Mouse (Mus musculus) ZHBTc4 (cell line): ENCODE measurements around the gene Gnai2.
A peak's percentile ranks its signal among the peaks of the same experiment; 100 is the strongest.

Source experiments
- DNase-seq: peaks from one replicate; pipeline ENCODE4 v3.0.0-alpha.2; 2011; ENCODE audit warnings: low read depth, low spot score

Gnai2 gene

DNA sequence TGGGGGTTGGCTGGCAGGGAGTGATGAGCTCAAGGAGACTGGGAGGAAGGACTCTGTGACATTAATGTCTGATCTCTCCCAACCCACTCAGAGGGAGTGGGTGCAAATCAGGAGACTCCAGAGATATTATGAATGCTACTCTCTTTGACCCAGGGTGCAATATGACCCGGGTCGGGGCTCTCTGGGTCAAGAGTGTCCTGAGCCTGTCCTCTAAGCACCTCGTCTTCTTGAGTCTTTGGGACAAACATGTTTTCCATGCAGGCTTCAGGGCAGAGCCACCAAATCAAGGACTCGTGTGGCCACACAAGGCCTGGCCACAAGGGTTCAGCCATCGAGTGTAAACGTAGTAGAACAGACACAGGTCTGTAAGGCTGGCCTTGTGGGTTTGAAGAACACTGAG, 22.9 kb upstream of the Gnai2 start:
- no peak for DNase-seq

DNA sequence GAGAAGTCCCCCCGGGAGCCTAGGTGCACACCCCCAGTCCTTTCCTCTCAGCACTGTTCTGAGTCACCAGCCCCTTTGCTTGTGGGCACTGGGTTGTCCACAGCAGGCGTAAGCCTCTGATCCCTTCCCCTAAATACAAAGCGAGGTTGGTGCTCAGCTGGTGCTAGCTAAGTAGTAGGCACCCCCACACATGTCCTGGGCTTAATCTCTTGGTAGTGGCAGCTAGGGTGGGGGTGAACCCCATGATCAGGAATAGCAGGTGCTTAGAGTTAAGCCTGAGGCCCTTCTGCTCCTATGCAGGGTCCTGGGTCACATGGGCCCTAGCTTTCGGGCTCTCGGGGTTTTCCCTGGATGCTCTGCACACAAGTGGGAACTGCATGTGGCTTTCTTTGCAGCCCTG, 22.0 kb upstream of the Gnai2 start:
- DNase-seq, result no peak

DNA sequence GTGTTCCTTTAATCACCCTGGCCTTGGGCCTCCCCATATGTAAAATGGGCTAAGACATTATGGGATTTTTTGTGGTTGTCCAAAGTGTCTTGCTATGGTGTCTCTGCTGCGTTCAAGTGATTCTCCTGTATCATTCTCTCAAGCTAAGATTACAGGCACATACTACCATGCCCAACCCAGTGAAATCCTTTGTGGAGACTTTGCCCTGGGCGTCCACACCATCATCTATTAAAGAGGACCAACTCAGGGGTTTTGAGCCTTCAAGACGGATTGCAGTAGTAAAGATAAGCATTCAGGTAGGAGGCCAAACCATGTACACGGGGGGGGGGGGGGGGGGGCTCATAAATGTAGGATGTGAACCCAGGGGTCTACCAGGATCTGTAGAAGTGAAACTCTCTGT, 19.4 kb upstream of the Gnai2 start:
- no peak for DNase-seq

DNA sequence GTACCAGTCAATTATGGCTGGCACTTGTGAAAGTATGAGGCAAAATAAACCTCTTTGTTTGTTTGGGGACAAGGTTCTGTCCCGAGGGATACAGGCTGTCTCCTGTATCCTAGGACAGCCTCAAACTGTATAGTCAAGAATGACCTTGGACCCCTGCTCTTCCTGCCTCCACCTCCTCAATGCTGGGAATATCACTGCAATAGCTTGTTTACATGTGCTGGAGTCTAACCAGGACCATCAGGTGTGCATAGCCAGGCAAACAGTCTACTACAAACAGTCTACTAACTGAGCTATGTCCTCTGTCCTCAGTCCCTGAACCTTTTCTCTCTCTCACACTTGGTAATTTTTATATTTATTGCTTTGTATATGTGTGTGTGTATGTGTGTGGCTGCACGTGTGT, 18.3 kb upstream of the Gnai2 start:
- no peak for DNase-seq

DNA sequence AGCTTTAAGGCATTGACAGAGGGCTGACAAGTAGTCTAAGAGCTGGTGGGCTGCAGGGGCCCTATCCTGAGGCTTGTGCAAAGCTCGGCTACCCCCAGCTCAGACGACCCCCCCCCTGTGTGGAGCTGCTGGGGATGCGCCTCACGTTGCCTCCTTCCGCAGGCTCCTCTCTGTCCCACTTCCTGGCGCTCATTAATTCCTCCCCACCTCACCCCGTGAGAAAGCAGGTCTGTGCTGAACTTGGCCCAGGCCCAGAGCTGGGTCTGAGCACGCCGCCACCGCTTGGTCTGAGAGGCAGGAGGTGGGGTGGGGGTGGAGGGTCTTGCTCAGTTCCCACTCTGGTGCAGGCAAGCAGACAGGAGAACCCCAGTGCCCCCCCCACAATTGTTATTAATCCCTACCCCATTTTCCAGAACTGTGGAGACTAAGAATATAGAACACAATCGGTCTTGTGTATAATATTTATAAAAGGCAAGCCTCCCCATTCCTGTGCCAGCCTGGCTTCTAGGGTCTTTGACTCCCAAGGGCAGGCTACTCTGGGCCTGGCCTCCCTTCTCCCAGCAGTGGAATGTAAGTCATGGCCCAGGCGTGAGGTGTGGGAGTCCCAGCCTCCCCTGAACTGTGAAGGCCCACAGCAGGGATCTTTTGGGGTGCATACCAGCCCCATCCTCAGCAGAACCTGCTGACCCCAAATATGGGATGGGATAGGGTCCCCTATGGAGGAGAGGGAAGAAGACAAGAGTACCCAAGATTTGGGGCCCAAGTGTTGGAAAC, 15.7 kb upstream of the Gnai2 start:
- DNase-seq, result no peak

DNA sequence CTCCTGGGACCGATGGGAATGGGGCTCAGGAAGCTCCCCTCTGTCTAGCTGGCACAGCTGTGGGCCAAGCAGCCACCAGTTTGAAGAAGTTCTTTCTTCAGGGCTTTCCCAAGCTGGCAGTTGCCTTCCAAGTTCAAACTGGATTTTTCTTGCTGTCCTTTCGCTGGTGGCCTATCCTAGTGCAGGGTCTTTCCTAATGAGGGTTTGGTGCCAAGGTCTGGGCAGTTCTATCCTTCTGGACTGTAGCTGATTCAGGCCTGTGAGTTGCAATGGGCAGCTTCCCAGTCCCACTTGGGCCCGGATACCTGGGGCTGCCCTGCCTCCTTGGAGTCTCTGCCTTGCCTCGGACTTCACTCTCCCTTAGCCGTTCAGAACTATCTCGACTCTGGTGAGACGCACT, 15.1 kb upstream of the Gnai2 start:
- no peak for DNase-seq

DNA sequence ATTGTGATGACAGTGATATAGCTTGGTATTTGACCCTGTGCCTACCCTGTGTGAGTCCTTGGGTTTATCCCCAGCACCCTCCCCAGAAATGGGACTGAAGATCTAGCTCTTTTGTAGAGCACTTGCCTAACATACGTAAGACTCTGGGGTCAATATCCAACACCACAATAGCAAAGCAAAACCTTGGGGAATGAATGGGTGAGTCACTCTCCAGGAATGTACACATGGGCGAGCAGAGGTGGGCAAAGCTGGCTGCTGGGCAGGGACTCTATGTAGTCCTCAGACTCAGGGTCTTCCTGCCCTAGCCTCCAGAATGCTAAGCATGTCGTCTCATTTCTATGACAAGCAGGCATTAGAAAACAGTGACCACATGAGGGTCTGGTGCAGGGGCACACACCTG, 13.6 kb upstream of the Gnai2 start:
- no peak for DNase-seq

DNA sequence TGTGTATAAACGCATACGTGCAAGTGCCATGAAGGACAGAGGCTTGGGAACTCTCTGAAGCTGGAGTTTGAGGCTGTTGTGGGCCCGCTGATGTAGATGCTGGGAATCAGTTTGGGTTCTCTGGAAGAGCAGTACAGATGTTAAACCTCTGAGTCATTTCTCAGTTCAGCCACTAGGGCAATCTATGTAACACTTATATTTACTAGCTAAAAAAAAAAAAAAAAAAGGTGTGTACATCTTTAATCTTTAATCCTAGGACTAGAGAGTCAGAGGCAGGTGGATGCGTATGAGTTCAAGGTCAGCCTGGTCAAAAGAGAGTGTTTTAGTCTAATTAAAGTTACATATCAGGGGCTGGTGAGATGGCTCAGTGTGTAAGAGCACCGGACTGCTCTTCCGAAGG, 11.8 kb upstream of the Gnai2 start:
- peak; percentile 52 for DNase-seq

DNA sequence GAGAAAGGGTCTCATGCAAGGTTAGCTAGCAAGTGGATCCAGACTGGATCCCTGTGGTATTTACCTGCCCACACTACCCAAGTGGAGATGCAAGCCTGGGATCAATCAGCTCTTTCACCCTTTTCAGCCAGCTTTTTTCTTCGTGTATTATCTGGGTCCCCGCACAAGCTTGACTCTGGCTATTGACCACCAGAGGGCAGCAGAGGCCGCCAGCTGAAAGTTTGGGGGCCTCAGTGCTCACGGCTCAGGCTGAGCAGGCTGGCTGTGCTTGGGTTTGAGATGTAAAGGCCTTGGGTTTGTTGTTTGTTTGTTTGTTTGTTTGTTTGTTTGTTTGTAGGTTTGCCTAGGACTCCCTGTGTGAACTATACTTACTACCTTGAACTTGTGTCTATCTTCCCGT, 10.4 kb upstream of the Gnai2 start:
- peak; percentile 89 for DNase-seq

DNA sequence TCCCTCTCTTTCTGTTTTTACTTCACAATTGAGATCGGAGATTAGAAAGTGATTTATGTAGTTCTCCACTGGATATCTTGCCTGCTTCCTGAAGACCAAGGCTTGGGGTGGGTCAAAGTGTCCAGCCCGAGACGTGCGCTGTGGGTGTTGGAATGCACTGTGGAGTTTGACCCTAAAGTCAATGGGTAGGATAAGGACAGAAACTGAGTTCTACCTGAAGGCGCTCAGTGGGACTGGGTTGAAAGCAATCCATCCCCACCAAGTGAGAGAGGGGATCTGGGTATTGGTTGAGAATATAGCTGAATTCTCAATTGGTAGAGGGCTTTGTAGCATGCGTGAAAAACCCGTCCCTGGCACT, 10.0 kb upstream of the Gnai2 start:
- no peak for DNase-seq

DNA sequence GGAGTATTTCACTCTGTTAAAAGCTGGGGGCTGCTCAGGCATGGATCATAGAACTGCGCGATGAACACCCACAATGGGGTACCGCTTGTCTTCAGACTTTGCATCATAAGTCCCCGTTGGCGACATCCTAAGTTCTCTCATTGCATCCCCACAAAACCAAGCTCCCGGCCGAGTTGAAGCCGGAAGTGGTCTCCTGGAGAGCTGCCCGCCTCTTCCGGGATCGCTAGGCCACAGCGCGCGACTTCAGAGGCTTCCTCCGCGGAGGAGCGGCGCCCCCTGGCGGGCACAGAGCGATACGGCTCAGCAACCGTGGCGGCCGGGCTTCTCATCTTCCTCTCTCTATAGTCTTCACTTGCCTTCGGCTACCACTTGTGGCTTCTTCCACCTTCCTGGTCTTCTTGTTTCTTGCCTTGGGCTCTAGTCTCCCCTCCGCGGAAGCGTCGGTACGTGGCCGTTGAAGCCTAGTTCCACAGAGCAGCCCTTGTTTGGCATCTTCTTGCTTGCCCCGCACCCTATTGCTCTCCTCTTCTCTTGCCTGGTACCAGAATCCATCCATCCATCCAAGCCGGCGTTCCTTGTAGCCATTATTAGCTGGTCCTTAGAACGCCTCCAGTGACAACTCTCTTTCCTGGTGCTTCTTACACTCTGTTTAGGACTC, 9.5 kb upstream of the Gnai2 start:
- peak; percentile 96 for DNase-seq

DNA sequence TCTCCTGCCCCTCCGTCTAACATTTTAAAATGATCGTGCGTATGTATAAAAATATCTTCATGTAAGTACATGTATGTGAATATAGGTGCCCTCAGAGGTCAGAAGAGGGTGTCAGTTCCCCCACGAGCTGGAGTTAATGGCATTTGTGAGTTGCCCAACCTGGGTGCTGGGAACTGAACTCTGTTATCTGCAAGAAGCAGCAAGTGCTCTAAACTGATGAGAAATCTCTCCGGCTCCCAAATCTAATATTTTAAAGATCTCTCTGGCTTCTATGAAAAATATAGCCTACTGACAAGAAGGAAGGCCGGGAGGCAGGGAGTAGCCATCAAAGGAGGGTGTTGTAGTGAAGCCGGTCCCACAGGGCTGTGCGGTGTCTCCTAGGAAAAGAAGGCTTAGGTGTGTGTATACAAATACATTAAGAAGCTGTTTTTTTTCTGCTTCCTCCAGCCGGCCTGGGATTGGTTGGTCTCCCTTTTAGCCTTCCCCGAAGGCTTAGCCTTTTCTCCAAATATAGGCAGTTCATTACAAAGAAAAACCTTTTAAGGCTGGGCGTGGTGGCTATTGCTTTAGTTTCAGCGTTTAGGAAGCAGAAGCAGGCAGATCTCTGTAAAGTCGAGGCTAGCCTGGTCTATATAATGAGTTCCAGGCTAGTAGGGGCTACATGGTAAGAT, 8.5 kb upstream of the Gnai2 start:
- peak; percentile 47 for DNase-seq

DNA sequence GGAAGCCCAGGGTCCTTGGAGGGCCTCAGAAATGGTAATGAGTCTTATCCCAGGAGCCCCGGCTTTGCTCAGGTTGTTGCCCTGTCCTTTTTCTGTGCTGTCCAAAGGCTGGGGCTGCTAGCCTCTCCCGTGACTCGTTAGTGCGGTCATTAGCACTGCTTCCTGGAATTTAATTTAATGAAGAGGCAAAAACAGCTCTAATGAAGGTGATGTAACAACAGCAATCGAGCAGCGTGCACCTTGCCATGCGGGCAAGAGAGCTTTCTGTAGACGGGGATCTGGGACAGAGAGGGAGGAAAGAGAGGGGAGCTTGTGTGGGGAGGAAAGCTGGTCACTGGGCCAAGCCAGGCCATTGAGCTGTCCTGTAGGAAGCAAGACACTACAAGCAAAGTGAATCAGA, 6.5 kb upstream of the Gnai2 start:
- no peak for DNase-seq

DNA sequence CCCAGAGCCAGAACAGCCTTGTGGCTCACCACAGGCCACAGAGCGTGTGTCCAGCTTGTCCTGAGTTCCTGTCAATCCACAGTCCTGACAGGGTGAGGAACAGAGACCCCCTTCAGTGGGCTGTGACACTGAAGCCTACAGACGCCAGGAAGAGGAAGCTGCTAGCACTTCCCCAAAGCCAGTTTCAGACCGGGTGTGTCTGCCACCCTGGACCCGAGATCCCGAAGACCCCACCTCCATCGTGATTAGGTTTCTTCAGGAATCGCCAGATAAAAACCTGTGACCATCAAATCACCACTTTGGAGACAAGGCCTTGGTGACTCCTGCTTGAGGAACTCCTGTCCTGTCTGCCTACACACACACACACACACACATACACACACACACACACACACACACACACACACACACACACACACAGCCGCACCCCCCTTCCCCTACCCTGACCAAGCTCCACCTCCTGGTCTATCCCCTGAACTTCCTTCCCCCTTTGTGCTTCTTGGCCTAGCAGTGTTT, 5.1 kb upstream of the Gnai2 start:
- DNase-seq, result peak; percentile 37

DNA sequence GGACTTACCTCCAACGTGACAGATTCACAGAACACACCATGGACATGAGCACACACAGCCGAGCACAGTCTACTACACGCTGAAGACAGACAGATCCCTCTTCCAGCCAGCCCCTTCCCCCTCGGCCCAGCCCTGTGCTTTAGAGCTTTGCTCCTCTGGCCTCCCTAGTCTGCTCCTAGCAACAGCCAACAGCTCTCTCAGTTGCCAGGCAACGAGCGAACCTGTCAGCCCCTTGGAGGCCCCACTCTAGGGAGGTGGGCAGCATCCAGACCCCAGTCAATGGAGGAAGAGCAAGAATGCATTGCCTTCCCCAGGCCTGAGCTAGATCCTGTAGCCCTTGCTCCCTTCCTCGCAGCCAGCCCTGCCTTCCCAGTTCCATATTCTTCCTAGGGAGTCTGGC, 1.9 kb upstream of the Gnai2 start:
- DNase-seq, result peak; percentile 48

DNA sequence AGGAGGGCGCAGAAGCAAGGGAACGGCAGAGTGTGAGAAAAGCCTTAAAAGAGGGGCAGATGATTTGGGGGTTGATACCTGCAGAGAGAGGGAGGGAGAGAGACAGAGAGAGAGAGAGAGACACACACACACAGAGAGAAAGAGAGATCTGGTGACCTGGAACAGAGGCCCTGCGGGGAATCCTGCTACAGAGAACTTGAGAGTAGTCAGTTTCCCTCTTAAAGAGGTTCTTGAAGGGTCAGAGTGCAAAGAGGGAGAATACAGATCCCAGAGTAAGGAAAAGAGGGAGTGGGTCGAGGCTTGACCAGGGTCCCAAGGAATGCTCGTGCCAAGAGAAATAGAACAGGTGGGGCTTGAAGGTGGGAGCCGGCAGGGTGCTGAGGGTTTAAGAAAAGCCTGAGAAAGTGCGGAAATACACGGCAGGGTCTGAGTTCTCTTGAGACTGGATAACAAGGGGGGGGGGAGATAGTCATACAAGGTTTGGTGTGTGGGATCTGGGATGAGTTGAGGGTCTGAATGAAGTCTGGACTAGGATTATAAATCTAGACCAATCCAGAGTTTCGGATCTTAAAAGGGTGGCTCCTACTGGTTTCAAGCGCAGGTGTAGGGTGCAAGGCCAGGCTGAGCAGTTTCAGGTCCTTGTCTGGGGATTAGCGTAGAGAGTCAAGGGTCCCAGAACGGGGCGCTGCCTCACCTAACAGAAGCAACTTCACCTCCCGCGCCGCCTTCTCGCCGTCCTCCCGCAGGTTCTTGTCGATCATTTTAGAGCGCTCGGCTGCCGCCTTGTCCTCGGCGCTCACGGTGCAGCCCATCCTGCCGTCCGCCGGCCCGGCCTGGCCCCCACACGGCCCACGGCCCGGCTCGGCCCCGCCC, 525 bp downstream of the Gnai2 start:
- no peak for DNase-seq

DNA sequence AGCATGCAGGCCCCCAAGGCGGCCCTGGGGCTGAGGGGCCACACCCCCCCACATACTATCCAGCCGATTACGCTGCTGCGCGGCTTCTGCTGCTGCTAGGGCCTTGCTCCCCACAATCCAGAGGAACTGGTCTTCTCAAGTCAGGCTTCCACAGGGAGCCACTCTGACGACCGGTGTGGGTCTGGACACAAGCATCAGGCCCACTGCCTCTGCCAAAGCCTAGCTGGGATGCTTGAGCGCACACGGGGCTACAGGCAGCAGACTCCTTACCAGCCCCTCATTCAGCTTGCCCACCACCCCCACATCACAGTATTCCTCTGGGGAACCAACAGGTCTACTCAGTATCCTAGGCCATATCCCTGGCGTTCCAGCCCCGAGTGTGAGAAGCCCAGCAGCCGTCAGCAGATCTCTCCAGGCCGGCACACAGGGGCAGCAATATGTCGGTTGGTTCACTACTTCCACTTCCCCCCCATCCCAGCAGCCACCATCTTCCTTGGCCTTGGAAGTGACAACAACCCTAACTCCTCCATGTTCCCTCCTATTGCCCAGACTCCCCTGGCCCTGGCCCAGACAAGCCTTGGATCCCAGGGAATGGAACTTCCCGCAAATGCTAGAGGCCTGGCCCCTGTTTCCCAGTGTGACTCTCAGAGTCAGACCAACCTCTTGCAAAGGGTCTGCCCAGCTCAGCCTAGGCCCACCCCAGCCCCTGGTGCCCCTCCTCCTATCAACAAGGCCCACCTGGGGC, 1.3 kb downstream of the Gnai2 start:
- DNase-seq, result no peak

DNA sequence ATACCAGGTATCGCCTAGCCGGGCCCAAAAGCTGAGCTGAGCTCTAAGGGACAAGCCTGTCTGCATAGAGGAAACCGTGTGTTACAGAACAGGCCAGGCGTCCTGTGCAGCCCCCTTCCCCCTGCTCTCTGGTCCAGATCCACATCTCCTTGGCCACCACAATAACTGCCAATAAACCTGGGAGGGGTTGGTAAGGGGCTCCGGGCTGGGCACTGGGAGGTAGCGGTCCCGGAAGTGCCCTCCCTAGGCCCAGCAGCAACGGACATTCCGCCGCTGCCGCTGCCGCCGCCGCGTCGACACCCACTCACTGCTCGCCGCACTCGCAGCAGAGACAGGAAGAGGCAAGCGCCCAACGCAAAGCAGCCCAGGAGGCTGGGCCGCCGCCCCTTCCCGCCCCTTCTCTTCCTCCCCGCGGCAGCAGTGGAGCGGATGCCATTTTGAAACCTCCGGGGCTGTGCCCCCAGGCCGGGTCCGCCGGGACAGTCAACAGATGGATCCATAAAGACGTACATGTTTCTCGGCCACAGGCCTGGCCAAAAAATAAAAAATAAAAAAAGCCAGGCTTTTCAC, 2.0 kb downstream of the Gnai2 start:
- DNase-seq, result peak; percentile 89

DNA sequence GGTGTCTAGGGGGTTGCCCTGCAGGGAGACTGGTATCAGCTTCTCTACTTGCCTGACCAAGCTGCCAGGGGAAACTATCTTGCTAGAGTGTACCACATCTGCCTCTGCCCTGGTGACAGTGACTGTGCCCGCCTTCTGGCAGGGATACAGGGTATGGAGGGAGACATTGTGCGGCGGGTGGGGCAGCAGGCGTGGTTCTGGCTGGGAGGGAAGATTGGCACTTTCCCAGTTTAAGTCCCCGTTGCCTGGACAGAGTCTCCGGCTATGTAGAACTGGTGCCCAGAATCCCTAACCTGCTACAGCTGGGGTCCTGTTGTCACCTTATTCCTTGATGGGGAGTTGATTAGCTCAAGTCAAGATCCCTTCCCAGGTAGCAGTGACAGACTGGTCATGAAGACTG, 2.7 kb downstream of the Gnai2 start:
- DNase-seq, result no peak

DNA sequence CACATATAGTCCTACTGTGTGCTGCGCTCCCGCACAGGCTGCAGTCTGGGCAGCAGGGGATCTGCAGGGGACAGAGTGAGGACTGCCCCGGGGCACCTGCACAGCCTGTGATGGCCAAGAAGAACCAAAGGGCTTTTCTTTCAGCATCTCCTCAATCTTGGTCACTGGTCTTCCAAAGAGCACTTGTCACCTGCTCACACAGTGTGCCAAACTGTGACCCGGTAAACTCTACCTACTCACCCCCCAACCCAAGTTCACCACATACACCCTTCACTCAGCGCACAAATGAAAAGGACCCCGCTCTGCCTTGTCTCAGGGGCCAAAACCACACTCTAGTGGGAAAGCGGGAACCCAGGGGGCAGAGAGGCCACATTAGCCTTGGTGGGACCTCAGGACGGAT, 3.3 kb downstream of the Gnai2 start:
- no peak for DNase-seq

DNA sequence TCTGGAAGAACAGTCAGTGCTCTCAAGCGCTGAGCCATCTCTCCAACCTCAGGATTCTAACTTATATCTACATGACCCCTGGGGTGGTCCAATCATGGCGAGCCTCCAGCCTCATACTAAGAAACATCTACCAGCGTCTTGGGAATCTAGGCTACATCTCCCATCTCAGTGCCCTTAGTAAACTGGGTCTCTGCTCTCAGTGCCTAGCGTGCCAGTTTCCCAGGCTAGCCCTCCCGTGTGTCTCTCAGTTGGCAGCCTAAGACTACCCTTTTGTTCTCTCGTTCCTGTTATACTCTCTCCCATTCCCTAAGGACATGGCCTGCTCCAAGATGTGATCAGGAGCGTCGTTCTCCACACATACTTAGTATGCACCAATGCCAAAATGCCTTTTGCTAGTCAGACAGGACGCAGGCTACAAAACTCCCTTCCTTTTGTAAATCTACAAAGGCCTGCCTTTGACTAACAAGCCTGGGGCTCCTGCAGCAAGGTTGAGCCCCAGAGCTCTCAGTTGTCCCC, 3.8 kb downstream of the Gnai2 start:
- no peak for DNase-seq
